Mouse (Mus musculus): ENCODE data around the gene Sipa1l3.

Gene Sipa1l3

DNA sequence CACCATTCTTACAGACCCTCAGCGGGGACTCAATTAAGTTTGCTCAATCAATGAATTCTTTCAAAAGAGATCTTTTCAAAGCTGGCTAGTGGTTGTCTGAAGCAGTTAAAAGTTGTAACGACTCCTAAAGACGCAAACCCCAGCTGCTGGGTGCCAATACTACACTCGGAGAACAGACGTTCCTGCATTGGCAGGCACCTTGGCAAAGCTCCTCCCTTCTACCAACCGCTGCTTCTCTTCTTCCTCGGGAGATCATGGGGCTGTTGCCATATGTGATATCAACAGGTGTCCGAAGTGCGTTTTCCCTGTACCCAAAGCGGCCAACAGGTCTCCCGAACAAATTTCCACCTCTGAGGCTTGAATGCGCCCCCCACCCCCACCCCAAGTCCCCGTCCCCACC is 237.6 kb downstream of the Sipa1l3 start:
- no peak for TF ChIP-seq NANOG (IDR thresholded peaks at IDR 0.05; ENCODE audit: borderline replicate concordance, low read length)
- no peak for TF ChIP-seq CTCF (conservative IDR thresholded peaks at IDR 0.05; ENCODE audit: low read length)
- no peak for TF ChIP-seq POU5F1 (IDR thresholded peaks at IDR 0.05; ENCODE audit: borderline replicate concordance, low read length)
- Histone ChIP-seq H3K36me3 (ENCODE audit: insufficient read depth, low read length) (peaks cover 37% of the 10 kb centered on the region), H3K4me1 (replicated peaks; ENCODE audit: low read depth, low read length) (peaks cover 73% of the 10 kb centered on the region)

DNA sequence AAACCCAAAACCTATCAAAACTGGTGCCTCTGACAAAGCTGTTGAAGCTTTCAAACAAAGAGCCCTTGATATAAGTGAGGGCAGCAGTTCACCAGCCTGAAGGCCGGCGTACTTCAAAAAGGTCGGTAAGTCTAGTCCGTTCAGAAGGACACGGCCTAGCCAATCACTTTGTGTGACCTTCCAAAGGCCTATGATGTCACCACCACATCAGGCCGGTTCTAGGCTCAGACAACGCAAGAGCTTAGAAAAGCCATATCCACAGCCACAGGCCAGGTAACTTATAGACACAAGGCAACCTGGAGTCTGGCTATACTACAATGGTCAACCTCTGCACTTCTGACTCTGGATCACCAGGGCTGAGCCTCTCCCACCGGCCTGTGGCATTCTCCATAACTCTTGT is 238.5 kb downstream of the Sipa1l3 start:
- no peak for TF ChIP-seq POU5F1 (IDR thresholded peaks at IDR 0.05; ENCODE audit: borderline replicate concordance, low read length)
- no peak for TF ChIP-seq NANOG (IDR thresholded peaks at IDR 0.05; ENCODE audit: borderline replicate concordance, low read length)
- TF ChIP-seq CTCF (conservative IDR thresholded peaks at IDR 0.05; ENCODE audit: low read length): no peak
- Histone ChIP-seq H3K4me1 (replicated peaks; ENCODE audit: low read depth, low read length) (peaks cover 70% of the 10 kb centered on the region), H3K4me3 (replicated peaks; ENCODE audit: low read length) (peak overlapping the region; percentile 92), H3K27me3 (ENCODE audit: insufficient read depth, low read length) (peaks cover 3% of the 10 kb centered on the region; the same call in 1 of the 2 replicates), H3K36me3 (ENCODE audit: insufficient read depth, low read length) (peaks cover 43% of the 10 kb centered on the region), H3K9me3 (ENCODE audit: low read length) (no peaks in the 10 kb centered on the region)

More for the DNA sequence above, 237.6 kb downstream of the Sipa1l3 start:
- H3K9me3 ChIP-seq (ENCODE audit: low read length): no peaks in the 10 kb centered on the region
- H3K4me3 ChIP-seq (replicated peaks; ENCODE audit: low read length): peak overlapping the region; percentile 92
- H3K27me3 ChIP-seq (ENCODE audit: insufficient read depth, low read length): peaks cover 7% of the 10 kb centered on the region; the same call in 1 of the 2 replicates

DNA sequence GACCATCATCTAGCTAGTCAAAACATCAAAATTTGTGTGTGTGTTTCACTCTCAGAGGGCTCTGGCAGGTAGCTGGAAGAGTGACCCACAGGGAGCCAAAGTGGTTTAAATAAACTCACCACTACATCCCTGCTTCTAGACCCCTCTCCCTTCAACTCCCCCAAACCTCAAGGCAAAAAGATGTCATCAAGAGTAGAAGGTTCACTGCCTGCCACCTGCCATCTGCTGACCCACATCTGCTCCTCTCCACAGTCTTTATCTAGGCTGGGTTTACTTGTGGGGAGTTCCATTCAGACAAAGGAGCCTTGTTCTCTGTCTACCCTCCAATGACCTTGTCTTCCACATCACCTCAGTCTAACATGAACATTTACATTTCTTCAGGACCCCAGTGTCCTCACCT is 239.2 kb downstream of the Sipa1l3 start:
- peaks cover 50% of the 10 kb centered on the region for H3K36me3 ChIP-seq (ENCODE audit: insufficient read depth, low read length)
- no peak for TF ChIP-seq NANOG (IDR thresholded peaks at IDR 0.05; ENCODE audit: borderline replicate concordance, low read length)
- no peak for TF ChIP-seq POU5F1 (IDR thresholded peaks at IDR 0.05; ENCODE audit: borderline replicate concordance, low read length)
- TF ChIP-seq CTCF (conservative IDR thresholded peaks at IDR 0.05; ENCODE audit: low read length): no peak
- peak overlapping the region; percentile 92; the same call in 1 of the 2 replicates for H3K4me3 ChIP-seq (replicated peaks; ENCODE audit: low read length)

DNA sequence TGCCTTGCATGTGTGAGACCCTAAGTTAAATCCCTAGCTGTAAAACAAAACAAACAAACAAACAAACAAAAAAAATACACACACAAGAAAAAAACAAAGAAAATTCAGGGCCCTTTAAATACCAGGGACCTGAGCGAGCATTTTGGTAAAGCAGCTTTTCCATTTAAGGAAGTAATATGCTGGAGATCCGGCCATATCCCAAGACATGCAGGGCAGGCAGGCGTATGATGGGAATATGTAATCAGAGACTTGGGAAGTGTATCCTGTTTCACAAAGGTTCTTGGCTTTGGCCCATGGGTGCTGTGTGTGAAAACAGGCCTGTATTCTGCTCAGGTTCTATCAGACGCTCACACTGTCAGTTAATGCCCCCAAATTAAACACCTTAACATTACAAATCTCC is 240.9 kb downstream of the Sipa1l3 start:
- H3K27me3 ChIP-seq (ENCODE audit: insufficient read depth, low read length): no peaks in the 10 kb centered on the region; the same call in 1 of the 2 replicates
- H3K36me3 ChIP-seq (ENCODE audit: insufficient read depth, low read length): peaks cover 67% of the 10 kb centered on the region
- no peaks in the 10 kb centered on the region for H3K9me3 ChIP-seq (ENCODE audit: low read length)
- peaks cover 82% of the 10 kb centered on the region for H3K4me1 ChIP-seq (replicated peaks; ENCODE audit: low read depth, low read length)
- TF ChIP-seq CTCF (conservative IDR thresholded peaks at IDR 0.05; ENCODE audit: low read length) (no peak), POU5F1 (IDR thresholded peaks at IDR 0.05; ENCODE audit: borderline replicate concordance, low read length) (no peak), NANOG (IDR thresholded peaks at IDR 0.05; ENCODE audit: borderline replicate concordance, low read length) (no peak)
- H3K4me3 ChIP-seq (replicated peaks; ENCODE audit: low read length): no peak overlapping the region

More for the DNA sequence above, 239.2 kb downstream of the Sipa1l3 start:
- Histone ChIP-seq H3K9me3 (ENCODE audit: low read length) (no peaks in the 10 kb centered on the region), H3K4me1 (replicated peaks; ENCODE audit: low read depth, low read length) (peaks cover 67% of the 10 kb centered on the region), H3K27me3 (ENCODE audit: insufficient read depth, low read length) (no peaks in the 10 kb centered on the region; the same call in 1 of the 2 replicates)

DNA sequence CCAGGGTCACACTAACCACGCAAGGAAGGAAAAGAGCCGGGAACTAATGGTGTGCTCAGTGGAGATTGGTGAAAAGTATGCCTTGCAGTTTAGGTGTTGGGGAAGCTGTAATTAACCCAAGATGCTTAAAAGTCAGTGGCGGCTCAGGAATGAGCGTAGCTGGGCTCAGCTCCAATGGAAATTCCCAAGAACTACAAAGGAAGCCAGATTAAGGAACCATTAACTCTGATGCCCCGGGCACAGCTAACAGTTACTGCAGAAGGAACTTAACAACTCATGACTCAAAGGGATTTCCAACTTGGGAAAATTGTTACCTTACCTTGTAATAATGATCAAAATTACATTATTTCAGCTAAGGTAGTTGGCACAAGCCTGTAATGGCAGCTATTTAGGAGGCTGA is 241.7 kb downstream of the Sipa1l3 start:
- Histone ChIP-seq H3K4me1 (replicated peaks; ENCODE audit: low read depth, low read length) (peaks cover 83% of the 10 kb centered on the region), H3K4me3 (replicated peaks; ENCODE audit: low read length) (no peak overlapping the region), H3K36me3 (ENCODE audit: insufficient read depth, low read length) (peaks cover 75% of the 10 kb centered on the region), H3K9me3 (ENCODE audit: low read length) (no peaks in the 10 kb centered on the region), H3K27me3 (ENCODE audit: insufficient read depth, low read length) (no peaks in the 10 kb centered on the region)
- TF ChIP-seq NANOG (IDR thresholded peaks at IDR 0.05; ENCODE audit: borderline replicate concordance, low read length) (no peak), POU5F1 (IDR thresholded peaks at IDR 0.05; ENCODE audit: borderline replicate concordance, low read length) (no peak), CTCF (conservative IDR thresholded peaks at IDR 0.05; ENCODE audit: low read length) (no peak)

DNA sequence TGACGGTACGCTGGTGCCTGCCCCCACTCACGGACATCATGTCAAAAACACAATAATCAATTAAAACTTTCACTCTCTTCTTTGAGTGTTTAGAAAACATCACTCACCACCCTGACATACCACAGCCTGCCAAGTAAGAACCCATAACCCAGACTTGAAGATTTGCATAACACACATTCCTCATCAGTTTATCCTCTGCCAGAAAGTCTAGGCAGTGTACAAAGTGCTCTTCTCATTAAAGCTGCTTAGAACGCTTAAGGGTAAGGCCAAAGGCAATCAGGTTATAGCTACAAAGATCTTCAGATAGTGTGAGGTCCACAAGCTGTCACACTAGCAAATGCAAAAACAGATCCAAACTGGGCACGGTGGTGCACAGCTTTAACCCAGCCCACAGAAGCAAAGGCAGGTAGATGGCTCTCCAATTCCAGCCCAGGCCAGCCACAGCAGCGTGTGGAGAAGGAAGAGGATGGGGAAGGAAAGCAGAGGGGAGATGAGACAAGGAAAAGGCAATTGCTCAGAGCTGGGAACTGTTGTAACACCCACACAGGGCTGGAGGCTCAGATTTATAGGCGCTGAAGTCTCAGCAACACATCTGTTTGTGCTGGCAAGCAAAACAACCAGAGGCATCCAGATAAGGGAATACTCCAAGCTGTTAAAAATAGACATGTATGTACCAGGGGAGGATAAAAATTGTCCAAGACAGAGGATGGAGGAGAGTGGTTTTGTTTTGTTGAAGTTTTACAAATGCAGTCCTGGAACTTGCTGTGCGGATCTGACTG is 246.6 kb downstream of the Sipa1l3 start:
- H3K9me3 ChIP-seq (ENCODE audit: low read length): no peaks in the 10 kb centered on the region
- no peak for TF ChIP-seq POU5F1 (IDR thresholded peaks at IDR 0.05; ENCODE audit: borderline replicate concordance, low read length)
- TF ChIP-seq NANOG (IDR thresholded peaks at IDR 0.05; ENCODE audit: borderline replicate concordance, low read length): no peak
- no peak for TF ChIP-seq CTCF (conservative IDR thresholded peaks at IDR 0.05; ENCODE audit: low read length)
- H3K4me1 ChIP-seq (replicated peaks; ENCODE audit: low read depth, low read length): peaks cover 78% of the 10 kb centered on the region
- no peaks in the 10 kb centered on the region for H3K27me3 ChIP-seq (ENCODE audit: insufficient read depth, low read length)
- peaks cover 94% of the 10 kb centered on the region for H3K36me3 ChIP-seq (ENCODE audit: insufficient read depth, low read length)
- no peak overlapping the region for H3K4me3 ChIP-seq (replicated peaks; ENCODE audit: low read length)

DNA sequence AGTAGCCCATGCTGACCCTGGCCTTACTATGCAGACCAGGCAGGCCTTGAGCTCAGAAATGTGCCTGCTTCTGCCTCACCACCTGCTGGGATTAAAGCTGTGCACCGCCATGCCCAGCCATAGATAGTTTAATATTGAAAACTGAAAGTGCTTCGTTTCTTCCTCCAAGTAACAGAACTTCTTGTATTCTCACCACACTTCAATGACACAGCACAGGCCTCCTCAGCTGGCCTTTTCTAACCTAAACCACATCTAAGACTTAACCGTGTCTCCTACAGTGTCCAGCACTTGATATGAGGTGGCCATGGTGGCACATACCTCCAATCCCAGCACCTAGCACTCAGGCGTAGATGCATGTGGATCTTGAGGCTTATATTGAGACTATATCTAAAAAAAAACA is 248.0 kb downstream of the Sipa1l3 start:
- Histone ChIP-seq H3K27me3 (ENCODE audit: insufficient read depth, low read length) (no peaks in the 10 kb centered on the region), H3K4me3 (replicated peaks; ENCODE audit: low read length) (no peak overlapping the region), H3K4me1 (replicated peaks; ENCODE audit: low read depth, low read length) (peaks cover 77% of the 10 kb centered on the region), H3K9me3 (ENCODE audit: low read length) (no peaks in the 10 kb centered on the region), H3K36me3 (ENCODE audit: insufficient read depth, low read length) (peaks cover 92% of the 10 kb centered on the region)
- TF ChIP-seq NANOG (IDR thresholded peaks at IDR 0.05; ENCODE audit: borderline replicate concordance, low read length): no peak
- TF ChIP-seq POU5F1 (IDR thresholded peaks at IDR 0.05; ENCODE audit: borderline replicate concordance, low read length): no peak
- TF ChIP-seq CTCF (conservative IDR thresholded peaks at IDR 0.05; ENCODE audit: low read length): no peak

Measured in E14TG2a.4 (cell line).